Mouse (Mus musculus) stomach, embryonic 16.5 days (tissue): Measurements from ENCODE around the gene Ackr1. TPM values are rescaled to one million over a fixed set of nuclear protein-coding genes. Genes with fewer than 3 reads are reported as not detected.
A peak's percentile ranks its signal among the peaks of the same experiment; 100 is the strongest.
"Not testable (repeated sequence)": the region's sequence is repeated elsewhere in the genome, so short reads cannot be mapped to it uniquely, and the experiment has no call there.

ENCODE experiments used
- ATAC-seq: fragments of 200-750 bp; cut with Nextera tagmentation; 2 replicates; pipeline ENCODE4 v1.8.0; 2017; ENCODE audit warnings: moderate number of reproducible peaks, moderate TSS enrichment; ENCODE audit not compliant: insufficient read depth, low FRiP score
- H3K27ac ChIP-seq: fragments of 300-500 bp; sonication (generic); 2 replicates; pipeline ENCODE4 v1.5.1; 2014; ENCODE audit warnings: low read length
- H3K27me3 ChIP-seq: fragments of 300-500 bp; sonication (generic); 2 replicates; pipeline ENCODE4 v1.6.1; 2014; ENCODE audit warnings: low read length, control low read depth, mixed read lengths; ENCODE audit not compliant: control insufficient read depth, insufficient read depth
- H3K36me3 ChIP-seq: fragments of 300-500 bp; sonication (generic); 2 replicates; pipeline ENCODE4 v1.6.1; 2014; ENCODE audit warnings: low read length; ENCODE audit not compliant: control insufficient read depth, insufficient read depth
- H3K4me1 ChIP-seq: fragments of 300-500 bp; sonication (generic); 2 replicates; pipeline ENCODE4 v1.6.1; 2014; ENCODE audit warnings: low read length, control low read depth, mixed read lengths; ENCODE audit not compliant: control insufficient read depth, insufficient read depth
- H3K4me2 ChIP-seq: fragments of 300-500 bp; sonication (generic); 2 replicates; pipeline ENCODE4 v1.6.1; 2014; ENCODE audit warnings: low read depth, low read length, mixed read lengths
- H3K4me3 ChIP-seq: fragments of 300-500 bp; sonication (generic); replicated peaks from 2 replicates; pipeline ENCODE4 v1.5.1; 2014; ENCODE audit warnings: mild to moderate bottlenecking, low read length
- H3K9ac ChIP-seq: fragments of 300-500 bp; sonication (generic); 2 replicates; pipeline ENCODE4 v1.6.1; 2014; ENCODE audit warnings: low read length
- H3K9me3 ChIP-seq: fragments of 300-500 bp; sonication (generic); replicated peaks from 2 replicates; pipeline ENCODE4 v1.6.1; 2016; ENCODE audit warnings: low read length, control low read depth; ENCODE audit not compliant: control insufficient read depth
- WGBS: fragments of 180-500 bp; shearing (Covaris S2); extraction: QIAGEN DNeasy Blood & Tissue Kit; methylation state at CpG from one replicate; pipeline ENCODE4 v1.1.7; 2014; 5-methylcytosine and 5-hydroxymethylcytosine counted together
- polyA plus RNA-seq: library from polyadenylated mRNA; unstranded; fragments of >200 nt; fragmentation: Nextera tagmentation; extraction: Ambion mirVana; gene quantifications from 2 replicates; pipeline ENCODE4 v1.2.1, GENCODE M21; 2015

Gene Ackr1
- polyA plus RNA-seq, 1 experiment from 2014 or later: 4.3 TPM

DNA sequence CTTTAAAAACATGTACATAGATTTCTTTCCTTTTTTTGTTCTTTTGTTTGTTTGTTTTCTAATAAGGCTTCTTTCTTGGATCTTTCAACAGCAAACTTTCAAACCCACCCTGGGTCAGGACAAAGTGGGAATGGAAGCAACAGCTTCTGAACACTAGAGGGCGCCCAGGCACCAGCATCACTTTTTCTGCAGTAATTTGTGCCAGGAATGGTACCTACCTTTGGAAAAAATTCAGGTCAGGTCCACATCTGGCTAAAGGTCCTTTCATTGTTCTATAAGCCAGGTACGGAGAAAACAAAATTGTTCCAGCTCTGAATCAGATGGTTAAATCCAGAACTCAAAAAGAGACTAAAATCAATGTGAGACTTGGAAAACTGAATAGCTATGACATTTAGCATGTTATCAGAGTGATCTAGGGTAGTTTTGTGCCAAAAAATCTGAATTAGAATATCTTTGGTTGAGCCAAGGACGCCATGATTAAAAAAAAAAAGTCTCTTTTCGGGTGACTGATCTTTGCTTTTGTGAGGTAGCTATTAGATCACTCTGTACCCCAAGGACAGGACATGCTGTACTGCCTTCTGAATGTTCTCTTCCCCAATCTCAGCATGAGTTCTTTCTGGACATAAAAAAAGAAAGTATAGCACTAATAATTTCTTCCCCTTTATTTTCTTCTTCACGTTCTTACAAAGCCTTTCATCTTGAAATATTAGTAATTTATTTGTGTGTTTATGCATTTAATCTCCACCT, 9.5 kb downstream of the Ackr1 start:
- Histone ChIP-seq H3K9me3 (no peaks in the 10 kb centered on the region), H3K27ac (no peak overlapping the region), H3K4me1 (no peaks in the 10 kb centered on the region), H3K36me3 (no peaks in the 10 kb centered on the region), H3K27me3 (no peaks in the 10 kb centered on the region), H3K4me2 (no peak overlapping the region), H3K9ac (no peak overlapping the region), H3K4me3 (no peak overlapping the region)
- WGBS: 30% methylated on average over 5 of the region's 5 CpGs
- no peak for ATAC-seq

DNA sequence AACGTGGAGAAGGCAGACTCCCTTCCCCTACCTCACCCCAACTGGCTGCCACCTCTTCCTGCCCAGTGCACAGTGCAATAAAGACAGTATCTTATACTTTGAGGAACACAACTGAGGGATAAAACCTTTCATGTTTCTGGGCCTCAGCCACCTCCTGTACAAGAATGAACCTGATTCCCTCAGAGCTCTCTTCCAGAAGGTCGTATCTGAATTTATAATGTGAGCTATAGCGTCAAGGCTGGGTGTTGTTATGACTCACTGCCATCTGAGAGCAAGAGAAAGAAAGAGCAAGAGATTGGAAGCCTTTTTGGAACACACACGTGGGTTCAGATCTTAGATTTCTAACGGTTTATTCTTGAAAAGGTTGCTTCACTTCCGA, 11.3 kb downstream of the Ackr1 start:
- H3K4me1 ChIP-seq: no peaks in the 10 kb centered on the region
- H3K27ac ChIP-seq: no peak overlapping the region
- no peak for ATAC-seq
- WGBS: 66% methylated on average over 6 of the region's 6 CpGs
- H3K9me3 ChIP-seq: no peaks in the 10 kb centered on the region
- H3K4me2 ChIP-seq: no peak overlapping the region
- H3K36me3 ChIP-seq: no peaks in the 10 kb centered on the region
- H3K4me3 ChIP-seq: no peak overlapping the region
- H3K27me3 ChIP-seq: no peaks in the 10 kb centered on the region
- no peak overlapping the region for H3K9ac ChIP-seq

DNA sequence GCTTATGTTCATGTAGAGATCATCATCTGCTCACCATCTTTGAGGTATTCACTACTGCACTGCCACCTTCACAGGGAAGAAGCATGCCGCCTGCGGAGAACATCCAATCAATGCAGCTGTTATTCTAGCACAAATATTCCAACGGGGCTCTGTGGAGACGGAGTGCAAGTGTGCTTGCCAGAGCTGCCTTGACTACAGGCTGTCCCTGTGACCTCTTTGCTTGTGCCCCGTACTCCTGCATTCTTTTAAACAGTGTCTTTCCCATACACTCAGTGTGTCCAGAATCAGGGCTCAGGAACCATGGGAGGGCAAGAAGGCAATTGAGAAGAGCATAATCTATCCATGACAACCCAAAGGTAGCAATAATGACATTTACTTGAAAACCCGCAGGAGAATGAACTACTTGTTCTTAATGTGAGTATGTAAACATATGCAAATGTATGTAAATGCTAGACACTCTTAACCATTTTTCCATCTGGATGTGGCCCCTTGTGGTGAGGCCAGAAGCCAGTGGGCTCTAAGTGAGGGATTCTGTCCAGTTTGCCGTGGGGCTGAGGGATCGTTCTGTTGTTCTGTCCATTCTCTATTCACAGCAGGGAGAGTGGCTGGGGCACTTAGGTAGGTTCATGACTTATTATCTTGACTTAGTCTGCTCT, 11.8 kb downstream of the Ackr1 start:
- H3K4me3 ChIP-seq: no peak overlapping the region
- H3K9ac ChIP-seq: no peak overlapping the region
- H3K27me3 ChIP-seq: no peaks in the 10 kb centered on the region
- no peaks in the 10 kb centered on the region for H3K36me3 ChIP-seq
- H3K9me3 ChIP-seq: no peaks in the 10 kb centered on the region
- no peaks in the 10 kb centered on the region for H3K4me1 ChIP-seq
- ATAC-seq: no peak
- H3K4me2 ChIP-seq: no peak overlapping the region
- no peak overlapping the region for H3K27ac ChIP-seq
- WGBS: 69% methylated on average over 8 of the region's 8 CpGs

DNA sequence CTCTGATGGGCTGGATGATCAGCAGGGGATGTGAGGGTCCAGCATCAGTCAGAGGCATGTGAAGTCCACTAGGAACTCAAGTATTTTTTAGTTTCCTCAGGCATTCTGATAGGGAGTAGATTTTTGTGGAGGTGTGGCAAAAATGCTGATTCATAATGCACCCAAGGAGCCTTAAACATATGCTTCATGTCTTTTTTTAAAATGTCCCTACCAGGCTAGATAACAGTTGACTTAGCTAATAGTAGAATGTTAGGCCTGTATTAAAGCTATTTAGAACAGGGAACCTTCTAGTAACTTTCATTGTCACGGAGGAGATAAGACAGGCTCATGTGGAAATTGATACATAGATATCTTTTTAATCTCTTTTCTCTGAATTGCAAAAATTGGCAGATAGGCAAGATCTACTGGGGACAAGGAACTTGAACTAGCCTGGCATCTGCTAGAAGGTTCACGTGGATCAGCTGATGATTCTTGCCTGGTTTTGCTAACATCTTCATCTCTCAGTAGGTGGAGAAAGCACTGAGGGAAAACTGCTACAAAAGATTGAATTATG, 15.5 kb downstream of the Ackr1 start:
- 88% methylated on average over 2 of the region's 2 CpGs for whole genome bisulfite sequencing
- Histone ChIP-seq H3K27me3 (no peaks in the 10 kb centered on the region), H3K9me3 (no peaks in the 10 kb centered on the region), H3K4me1 (no peaks in the 10 kb centered on the region), H3K27ac (no peak overlapping the region), H3K4me2 (no peak overlapping the region), H3K9ac (no peak overlapping the region), H3K36me3 (no peaks in the 10 kb centered on the region), H3K4me3 (no peak overlapping the region)
- no peak for ATAC-seq

DNA sequence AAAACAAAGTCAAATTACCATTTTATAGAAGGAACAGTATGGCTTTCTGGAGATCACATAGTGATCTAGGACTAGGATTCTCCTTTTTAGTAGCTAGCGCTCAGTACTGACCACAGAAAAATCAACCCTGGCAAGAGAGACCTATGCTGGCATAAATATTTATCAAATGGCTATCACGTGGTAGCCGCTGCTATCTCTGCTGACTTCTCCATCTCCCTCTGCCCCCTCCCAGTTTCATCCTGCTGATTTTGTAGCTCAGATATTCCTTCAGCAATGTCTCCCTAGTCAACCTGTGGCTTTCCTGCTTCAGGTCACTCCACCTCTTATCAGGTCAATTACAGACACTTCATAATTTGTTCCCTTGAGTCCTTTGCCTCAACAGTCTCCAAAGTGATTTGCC, 17.8 kb downstream of the Ackr1 start:
- H3K4me1 ChIP-seq: no peaks in the 10 kb centered on the region
- no peaks in the 10 kb centered on the region for H3K36me3 ChIP-seq
- no peak overlapping the region for H3K9ac ChIP-seq
- no peaks in the 10 kb centered on the region for H3K9me3 ChIP-seq
- no peak overlapping the region for H3K27ac ChIP-seq
- H3K27me3 ChIP-seq: no peaks in the 10 kb centered on the region
- 64% methylated on average over 3 of the region's 3 CpGs for WGBS
- H3K4me3 ChIP-seq: no peak overlapping the region
- no peak overlapping the region for H3K4me2 ChIP-seq
- no peak for ATAC-seq

DNA sequence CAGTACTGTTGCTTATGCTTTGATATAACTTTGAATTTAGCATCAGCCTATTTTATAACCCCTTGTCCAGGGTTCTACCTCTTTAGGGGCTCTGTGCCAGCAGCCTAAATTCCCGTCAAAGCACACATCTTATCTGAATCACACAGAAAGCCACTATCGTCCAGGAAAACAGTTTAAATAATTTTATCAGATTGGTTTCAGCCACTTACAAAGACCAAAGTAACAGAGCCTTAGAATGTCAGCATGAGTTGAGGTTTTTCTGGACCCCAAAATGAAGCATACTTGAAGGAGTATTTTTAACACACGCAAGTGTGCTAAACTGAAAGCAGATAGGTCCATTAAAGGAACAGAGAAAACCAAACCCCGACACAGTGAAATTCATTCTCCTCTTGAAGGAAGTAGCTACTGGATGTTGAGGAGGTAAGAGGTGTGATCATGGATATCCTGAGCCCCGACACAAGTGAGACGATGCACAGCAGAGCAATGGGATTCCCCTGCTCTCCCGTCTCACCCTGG, 20.0 kb downstream of the Ackr1 start:
- not testable (repeated sequence) for H3K4me2 ChIP-seq, H3K9ac ChIP-seq, ATAC-seq, H3K4me1 ChIP-seq, H3K36me3 ChIP-seq, H3K27me3 ChIP-seq, H3K4me3 ChIP-seq, H3K27ac ChIP-seq, H3K9me3 ChIP-seq
- WGBS: 70% methylated on average over 7 of the region's 7 CpGs

DNA sequence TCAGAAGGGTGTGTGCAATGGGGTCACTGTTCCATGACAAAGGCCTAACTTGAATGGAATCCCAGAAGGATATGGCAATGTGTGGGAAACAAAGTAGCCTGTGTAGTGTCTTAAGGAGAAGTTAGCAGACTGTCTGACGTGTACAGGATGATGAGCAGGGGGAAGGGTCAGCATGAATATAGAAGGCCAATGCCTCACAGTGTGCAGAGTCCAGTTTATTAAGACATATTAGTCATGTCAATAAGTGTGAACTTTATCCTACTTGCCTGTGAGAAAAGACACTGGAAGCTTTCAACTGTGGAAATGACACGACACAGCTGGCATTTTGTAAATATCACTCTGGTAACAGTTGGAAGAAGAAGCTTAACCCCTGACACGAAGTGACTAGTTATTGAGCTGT, 30.8 kb downstream of the Ackr1 start:
- not testable (repeated sequence) for H3K27me3 ChIP-seq
- 17% methylated on average over 3 of the region's 3 CpGs for WGBS
- peak; percentile 50 for ATAC-seq

More for the DNA sequence above, 30.8 kb downstream of the Ackr1 start:
- H3K4me3 ChIP-seq, H3K27ac ChIP-seq, H3K9ac ChIP-seq, H3K4me1 ChIP-seq, H3K36me3 ChIP-seq, H3K4me2 ChIP-seq, H3K9me3 ChIP-seq: not testable (repeated sequence)

Other genes with a start within 250 kb of the Ackr1 start
- not detected in 2 replicates for gene Olfr1408, start 196.4 kb downstream of the Ackr1 start, polyA plus RNA-seq
- gene Olfr1406, start 143.1 kb downstream of the Ackr1 start, polyA plus RNA-seq: not detected in 2 replicates
- gene Olfr218, start 135.9 kb downstream of the Ackr1 start, polyA plus RNA-seq: not detected in 2 replicates
- not detected in 2 replicates for gene Olfr1404, start 121.4 kb downstream of the Ackr1 start, polyA plus RNA-seq
- 0.27 and 0.31 TPM in 2 replicates for gene Fcer1a, start 106.5 kb downstream of the Ackr1 start, polyA plus RNA-seq
- not detected in 2 replicates for gene Olfr418, start 67.7 kb downstream of the Ackr1 start, polyA plus RNA-seq
- not detected in 2 replicates for gene Mptx2, start 56.0 kb downstream of the Ackr1 start, polyA plus RNA-seq
- gene Aim2, start 17.1 kb upstream of the Ackr1 start, polyA plus RNA-seq: 2.6 and 2.9 TPM in 2 replicates
- 3.0 and 3.3 TPM in 2 replicates for gene Cadm3, start 33.9 kb upstream of the Ackr1 start, polyA plus RNA-seq
- 0.08 and 0.27 TPM in 2 replicates for gene Ifi206, start 157.3 kb upstream of the Ackr1 start, polyA plus RNA-seq
- gene Ifi214, start 202.2 kb upstream of the Ackr1 start, polyA plus RNA-seq: not detected in 2 replicates